ENCODE assay signal across 9 mouse cellular contexts in genomic region chr14:51007914-51008713, GRCm38 (mm10). TPM values are rescaled to one million over a fixed set of nuclear protein-coding genes. Genes with fewer than 3 reads are reported as not detected.
DNase-seq lines count a peak whose midpoint lies in the region; ATAC-seq and TF ChIP-seq lines count a peak whose summit lies in the region.
"Had no signal": no experiment of that assay in that cellular context is flagged by ENCODE, and none has a peak within 500 bp of the region (broad histone marks: within the 10 kb centered on the region; RNA-seq: fewer than 3 reads in every experiment).

No protein-coding gene starts in this region.

- no peaks in the 10 kb centered on the region for H3K79me2 ChIP-seq in myocyte (ENCODE audit: control insufficient read depth, insufficient read depth)

- no peak overlapping the region for H3K9ac ChIP-seq in midbrain, postnatal 0 days (replicated peaks; ENCODE audit: low read length, poor library complexity, severe bottlenecking)
- H3K9ac ChIP-seq in midbrain, embryonic 11.5 days (ENCODE audit: low read length) = no peak overlapping the region
- H3K9ac ChIP-seq: limb, embryonic 12.5 days had no signal

- intact Hi-C loops in heart, postnatal 25 days (cut with DNase I) = loop anchor here (5.0 kb wide), 1 partner anchor 36 kb away; no protein-coding TSS in a partner anchor

- H3ac ChIP-seq in myocyte (ENCODE audit: control insufficient read depth, insufficient read length) = no peak overlapping the region

- no peaks in the 10 kb centered on the region for H3K27me3 ChIP-seq in midbrain, postnatal 0 days (ENCODE audit: insufficient read depth, low read length)
- no peaks in the 10 kb centered on the region for H3K27me3 ChIP-seq in midbrain, embryonic 11.5 days (ENCODE audit: control insufficient read depth, insufficient read depth, low read length)
- no peaks in the 10 kb centered on the region for H3K27me3 ChIP-seq in myocyte (ENCODE audit: control insufficient read depth, insufficient read depth, insufficient read length)
- H3K27me3 ChIP-seq: limb, embryonic 12.5 days had no signal

- ATAC-seq in midbrain, postnatal 0 days (ENCODE audit: low FRiP score) = no peak
- ATAC-seq in midbrain, embryonic 11.5 days (ENCODE audit: low FRiP score) = no peak

- 79% methylated on average over 13 of the region's 13 CpGs for WGBS in midbrain, postnatal 0 days
- 85% methylated on average over 13 of the region's 13 CpGs for WGBS in midbrain, embryonic 11.5 days

- no peaks in the 10 kb centered on the region for H3K4me1 ChIP-seq in midbrain, postnatal 0 days (ENCODE audit: insufficient read depth, low read length)
- H3K4me1 ChIP-seq in midbrain, embryonic 11.5 days (ENCODE audit: control insufficient read depth, insufficient read depth, low read length) = no peaks in the 10 kb centered on the region
- H3K4me1 ChIP-seq: limb, embryonic 12.5 days had no signal

- H3K27ac ChIP-seq in midbrain, postnatal 0 days (ENCODE audit: low read depth, low read length) = no peak overlapping the region
- no peak overlapping the region for H3K27ac ChIP-seq in midbrain, embryonic 11.5 days (ENCODE audit: low read depth, low read length)
- H3K27ac ChIP-seq: limb, embryonic 12.5 days had no signal

- TF ChIP-seq POLR2A in myocyte (IDR thresholded peaks at IDR 0.05; ENCODE audit: insufficient read length, low read depth) = no peak

- peak; percentile 14 for DNase-seq in midbrain, postnatal 0 days (ENCODE audit: low spot score)
- no peak for DNase-seq in midbrain, embryonic 11.5 days (ENCODE audit: low spot score, missing footprints)
- DNase-seq in frontal cortex, postnatal 10 days (ENCODE audit: low spot score in 2 of 2) = peak; percentile 48 to 49
- DNase-seq in heart, postnatal 25 days (ENCODE audit: low spot score) = peak; percentile 76
- DNase-seq in left cerebral cortex, adult 11 months (ENCODE audit: low spot score) = peak; percentile 14
- DNase-seq in spleen, postnatal 14 days (ENCODE audit: low spot score in 2 of 2) = no peak
- no peak for DNase-seq in thymus, postnatal 14 days

- no peak overlapping the region for H3K4me2 ChIP-seq in midbrain, postnatal 0 days (ENCODE audit: low read depth, low read length, poor library complexity, severe bottlenecking)
- no peak overlapping the region for H3K4me2 ChIP-seq in midbrain, embryonic 11.5 days
- H3K4me2 ChIP-seq in myocyte (ENCODE audit: low read depth) = peak overlapping the region; percentile 68
- H3K4me2 ChIP-seq: limb, embryonic 12.5 days had no signal

- no peaks in the 10 kb centered on the region for H3K36me3 ChIP-seq in midbrain, postnatal 0 days (ENCODE audit: insufficient read depth, low read length)
- no peaks in the 10 kb centered on the region for H3K36me3 ChIP-seq in midbrain, embryonic 11.5 days (ENCODE audit: control insufficient read depth, insufficient read depth, low read length)
- no peaks in the 10 kb centered on the region for H3K36me3 ChIP-seq in myocyte (ENCODE audit: control insufficient read depth, insufficient read depth)
- H3K36me3 ChIP-seq: limb, embryonic 12.5 days had no signal

- no peak for TF ChIP-seq CTCF in midbrain, postnatal 0 days (IDR thresholded peaks at IDR 0.05)

- no peaks in the 10 kb centered on the region for H3K9me3 ChIP-seq in midbrain, postnatal 0 days (ENCODE audit: low read length)
- H3K9me3 ChIP-seq in midbrain, embryonic 11.5 days (ENCODE audit: control insufficient read depth, low read length) = no peaks in the 10 kb centered on the region

- no peak overlapping the region for H3K4me3 ChIP-seq in midbrain, postnatal 0 days (ENCODE audit: low read depth, low read length)
- no peak overlapping the region for H3K4me3 ChIP-seq in midbrain, embryonic 11.5 days (ENCODE audit: low read depth, low read length)
- no peak overlapping the region for H3K4me3 ChIP-seq in myocyte
- H3K4me3 ChIP-seq: limb, embryonic 12.5 days had no signal

TF ChIP-seq in myocyte, 11 proteins besides CTCF, POLR2A, EP300 and RAD21:
- TF ChIP-seq MYOD1 (IDR thresholded peaks at IDR 0.05; ENCODE audit: control insufficient read depth in 1 of 3, insufficient read length in 2 of 3, low read depth in 2 of 3) = no peak
- TF ChIP-seq SRF (IDR thresholded peaks at IDR 0.05; ENCODE audit: control insufficient read depth, insufficient read length, low read depth) = no peak
- TF ChIP-seq MYOG (IDR thresholded peaks at IDR 0.05; ENCODE audit: control insufficient read depth in 1 of 3, insufficient read depth in 1 of 3, insufficient read length in 2 of 3, low read depth in 2 of 3) = no peak
- TF ChIP-seq TCF12 (IDR thresholded peaks at IDR 0.05; ENCODE audit: insufficient read depth, poor library complexity, severe bottlenecking) = no peak
- no peak for TF ChIP-seq USF1 (IDR thresholded peaks at IDR 0.05; ENCODE audit: low read depth)
- TF ChIP-seq E2F4 (IDR thresholded peaks at IDR 0.05; ENCODE audit: insufficient read depth) = no peak
- no peak for TF ChIP-seq TCF3 (IDR thresholded peaks at IDR 0.05; ENCODE audit: insufficient read length, low read depth)
- TF ChIP-seq MAX (IDR thresholded peaks at IDR 0.05; ENCODE audit: low read depth) = no peak
- no peak for TF ChIP-seq REST (IDR thresholded peaks at IDR 0.05; ENCODE audit: insufficient read depth, insufficient read length)
- TF ChIP-seq CEBPB (IDR thresholded peaks at IDR 0.05; ENCODE audit: insufficient read depth, poor library complexity, severe bottlenecking) = no peak
- TF ChIP-seq POLR2AphosphoS2 (IDR thresholded peaks at IDR 0.05; ENCODE audit: insufficient read length, low read depth) = no peak

RNA-seq across cellular contexts. Expression of gene Rnase10, which starts 0.6 kb away (rescaled TPM):
- total RNA-seq in midbrain, postnatal 0 days (2014; rRNA removed) = not detected in 2 replicates
- 0.13 TPM in 1 of 2 replicates, not detected in the other for polyA plus RNA-seq in midbrain, postnatal 0 days (2015; fragmentation: Nextera tagmentation; extraction: Ambion mirVana)
- not detected in 2 replicates for polyA plus RNA-seq in midbrain, embryonic 11.5 days (2014; fragmentation: Nextera tagmentation; extraction: Ambion mirVana)
- under 1 TPM in 1 of 2 experiments, not detected in 1; 0.39 TPM for total RNA-seq in heart, postnatal 25 days (2021)
- 0.10 TPM for polyA plus RNA-seq in myocyte (2012; fragmentation: generic; extraction: Trizol)
- polyA plus RNA-seq: limb, embryonic 12.5 days had no signal

RNA-seq across cellular contexts. Expression of gene Rnase9, which starts 33.6 kb away (rescaled TPM):
- total RNA-seq in midbrain, postnatal 0 days (2014; rRNA removed) = not detected in 2 replicates
- polyA plus RNA-seq in midbrain, postnatal 0 days (2015; fragmentation: Nextera tagmentation; extraction: Ambion mirVana) = not detected in 2 replicates
- not detected in 2 replicates for polyA plus RNA-seq in midbrain, embryonic 11.5 days (2014; fragmentation: Nextera tagmentation; extraction: Ambion mirVana)
- total RNA-seq in heart, postnatal 25 days (2021) = not detected
- polyA plus RNA-seq in myocyte (2012; fragmentation: generic; extraction: Trizol) = not detected
- polyA plus RNA-seq: limb, embryonic 12.5 days had no signal

RNA-seq across cellular contexts. Expression of gene Rnase11, which starts 41.8 kb away (rescaled TPM):
- total RNA-seq in midbrain, postnatal 0 days (2014; rRNA removed) = not detected in 2 replicates
- not detected in 2 replicates for polyA plus RNA-seq in midbrain, postnatal 0 days (2015; fragmentation: Nextera tagmentation; extraction: Ambion mirVana)
- not detected in 2 replicates for polyA plus RNA-seq in midbrain, embryonic 11.5 days (2014; fragmentation: Nextera tagmentation; extraction: Ambion mirVana)
- not detected for total RNA-seq in heart, postnatal 25 days (2021)
- polyA plus RNA-seq in myocyte (2012; fragmentation: generic; extraction: Trizol) = not detected
- polyA plus RNA-seq: limb, embryonic 12.5 days had no signal

RNA-seq across cellular contexts. Expression of gene Rnase12, which starts 49.3 kb away (rescaled TPM):
- not detected in 2 replicates for total RNA-seq in midbrain, postnatal 0 days (2014; rRNA removed)
- not detected in 2 replicates for polyA plus RNA-seq in midbrain, postnatal 0 days (2015; fragmentation: Nextera tagmentation; extraction: Ambion mirVana)
- polyA plus RNA-seq in midbrain, embryonic 11.5 days (2014; fragmentation: Nextera tagmentation; extraction: Ambion mirVana) = not detected in 2 replicates
- total RNA-seq in heart, postnatal 25 days (2021) = not detected
- not detected for polyA plus RNA-seq in myocyte (2012; fragmentation: generic; extraction: Trizol)
- polyA plus RNA-seq: limb, embryonic 12.5 days had no signal

RNA-seq across cellular contexts. Expression of gene Pnp2, which starts 52.3 kb away (rescaled TPM):
- total RNA-seq in midbrain, postnatal 0 days (2014; rRNA removed) = 1.1 and 1.4 TPM in 2 replicates
- polyA plus RNA-seq in midbrain, postnatal 0 days (2015; fragmentation: Nextera tagmentation; extraction: Ambion mirVana) = 1.4 and 1.8 TPM in 2 replicates
- 0.55 and 0.57 TPM in 2 replicates for polyA plus RNA-seq in midbrain, embryonic 11.5 days (2014; fragmentation: Nextera tagmentation; extraction: Ambion mirVana)
- under 1 TPM; 0.61 to 0.75 TPM for total RNA-seq in heart, postnatal 25 days (2021)
- polyA plus RNA-seq in myocyte (2012; fragmentation: generic; extraction: Trizol) = 0.08 TPM

Comparison
In these comparisons a context has a peak if more than half of its experiments do, and no peak if none do; other contexts are left out.
1. DNase-seq: peak in midbrain, postnatal 0 days (single experiment), frontal cortex, postnatal 10 days (2 of 2), heart, postnatal 25 days (single experiment) and left cerebral cortex, adult 11 months (single experiment); none in midbrain, embryonic 11.5 days (single experiment), spleen, postnatal 14 days (0 of 2) and thymus, postnatal 14 days (single experiment).